Mouse (Mus musculus): ENCODE results near the gene Gimap4. TPM values are rescaled to one million over a fixed set of nuclear protein-coding genes. Genes with fewer than 3 reads are reported as not detected.

Gimap4 gene
- 1.9 and 2.2 TPM in 2 replicates for polyA plus RNA-seq (2015; fragmentation: Nextera tagmentation; extraction: Ambion mirVana)

DNA sequence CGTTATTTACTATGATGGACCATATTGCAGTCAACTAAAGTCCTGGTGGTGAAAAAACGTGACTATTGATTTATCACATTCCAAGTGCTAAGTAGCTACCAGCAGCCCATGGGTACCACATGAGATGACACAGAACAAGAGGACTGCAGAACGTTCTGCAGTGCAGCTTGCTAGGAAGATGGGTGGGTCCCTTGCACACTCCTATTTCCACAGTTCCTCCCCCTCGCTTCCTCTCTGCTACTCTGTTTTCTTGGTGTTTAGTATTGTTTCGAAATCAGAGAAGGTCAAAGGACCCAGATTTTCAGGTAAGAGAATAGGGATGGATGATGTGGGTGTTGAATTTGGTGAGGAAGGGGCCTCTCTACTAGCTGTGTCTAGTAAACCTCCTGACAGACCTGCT is at the start of gene Gimap4:
TSS of gene Gimap4 (plus strand) at position 231 of the 400 bp plus-strand sequence.
- Histone ChIP-seq H3K27ac (no peak within 1 kb of the TSS), H3K9ac (no peak within 1 kb of the TSS), H3K36me3 (ENCODE audit: poor library complexity, severe bottlenecking) (no peaks in the 10 kb centered on the region), H3K27me3 (no peaks in the 10 kb centered on the region), H3K9me3 (replicated peaks) (no peaks in the 10 kb centered on the region), H3K4me2 (no peak within 1 kb of the TSS), H3K4me1 (no peaks in the 10 kb centered on the region), H3K4me3 (no peak within 1 kb of the TSS)
- ATAC-seq: no peak
- WGBS: 83% methylated on average over 5 of the region's 5 CpGs

DNA sequence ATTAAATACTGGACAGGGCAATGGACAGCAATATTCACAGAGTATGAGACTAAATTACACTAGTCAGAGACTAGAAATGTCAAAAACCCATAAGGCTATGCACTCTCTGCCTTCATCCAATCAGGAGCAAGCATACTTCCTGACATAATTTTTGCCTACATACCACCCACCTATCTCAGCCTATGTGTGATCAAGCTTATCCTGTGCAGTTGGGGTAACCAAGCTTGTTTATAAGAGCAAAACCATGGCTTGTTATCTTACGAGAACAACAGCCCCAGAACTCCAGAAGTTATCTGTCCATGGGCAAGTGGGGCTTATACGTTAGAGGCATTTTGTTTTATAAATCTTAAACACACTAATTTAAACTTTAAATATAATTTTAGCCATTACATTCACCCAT is 49.2 kb upstream of the Gimap4 start:
- ATAC-seq: no peak
- H3K9ac ChIP-seq: no peak overlapping the region
- H3K27me3 ChIP-seq: peaks cover 4% of the 10 kb centered on the region
- H3K4me1 ChIP-seq: no peaks in the 10 kb centered on the region
- no peak overlapping the region for H3K27ac ChIP-seq
- H3K4me3 ChIP-seq: no peak overlapping the region
- H3K9me3 ChIP-seq (replicated peaks): no peaks in the 10 kb centered on the region
- no peak overlapping the region for H3K4me2 ChIP-seq
- 81% methylated on average over 2 of the region's 2 CpGs for WGBS
- no peaks in the 10 kb centered on the region for H3K36me3 ChIP-seq (ENCODE audit: poor library complexity, severe bottlenecking)

DNA sequence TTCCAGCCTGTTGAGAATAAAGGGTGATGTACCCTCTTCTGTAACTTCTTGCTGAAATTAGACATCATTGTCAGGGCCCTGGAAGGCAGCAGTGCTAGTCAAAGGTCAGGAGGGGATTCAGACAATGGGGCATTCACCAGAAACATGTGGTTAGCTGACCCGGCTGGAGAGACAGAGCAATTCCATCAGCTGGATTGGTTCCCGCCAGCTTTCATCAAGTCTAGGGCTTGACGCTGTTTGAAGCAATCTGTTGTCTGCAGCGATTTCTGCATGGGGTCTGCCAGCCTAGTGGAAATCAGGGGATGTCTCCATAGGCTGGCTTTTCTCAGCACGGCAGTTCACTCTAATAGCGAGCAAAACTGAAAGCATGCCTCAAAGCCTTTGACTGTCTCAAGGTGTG is 47.8 kb upstream of the Gimap4 start:
- Histone ChIP-seq H3K9me3 (replicated peaks) (no peaks in the 10 kb centered on the region), H3K9ac (no peak overlapping the region), H3K27me3 (no peaks in the 10 kb centered on the region), H3K4me2 (no peak overlapping the region), H3K4me3 (no peak overlapping the region), H3K36me3 (ENCODE audit: poor library complexity, severe bottlenecking) (no peaks in the 10 kb centered on the region), H3K27ac (no peak overlapping the region), H3K4me1 (no peaks in the 10 kb centered on the region)
- 46% methylated on average over 6 of the region's 6 CpGs for WGBS
- no peak for ATAC-seq

DNA sequence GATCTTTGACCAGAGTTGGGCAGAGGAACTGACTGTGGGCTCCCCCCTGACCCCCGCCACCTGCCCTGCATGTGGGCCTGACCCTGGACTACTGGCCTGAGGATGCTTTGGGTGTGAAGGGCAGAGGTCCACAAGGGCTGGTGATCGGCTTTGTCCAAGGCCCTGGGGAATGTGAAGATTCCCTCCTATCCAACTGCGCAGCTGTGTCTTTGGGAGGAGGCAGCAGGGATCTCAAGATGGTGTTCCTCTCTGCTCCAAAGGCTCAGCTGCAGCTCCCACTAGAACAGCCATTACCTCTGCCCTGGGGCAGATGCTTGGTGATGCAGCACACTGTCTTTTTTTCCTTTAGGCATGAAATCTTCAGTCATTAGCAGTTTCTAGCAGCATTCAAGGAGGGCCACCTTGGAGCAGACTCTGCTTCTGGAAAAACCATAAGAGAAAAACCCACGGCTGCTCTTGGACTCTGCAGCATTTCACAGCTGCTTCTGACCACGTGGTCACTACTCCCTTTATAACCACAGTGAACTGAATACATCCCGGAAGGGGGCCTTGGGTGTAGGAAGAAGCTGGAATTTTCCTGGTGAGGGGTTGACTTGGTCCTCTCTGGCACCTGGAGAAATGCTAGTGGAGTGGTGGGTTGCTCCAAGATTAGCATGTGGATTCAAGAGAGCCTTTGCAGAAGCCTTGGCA is 46.4 kb upstream of the Gimap4 start:
- no peaks in the 10 kb centered on the region for H3K9me3 ChIP-seq (replicated peaks)
- no peak for ATAC-seq
- H3K4me2 ChIP-seq: no peak overlapping the region
- no peak overlapping the region for H3K9ac ChIP-seq
- H3K27me3 ChIP-seq: no peaks in the 10 kb centered on the region
- H3K36me3 ChIP-seq (ENCODE audit: poor library complexity, severe bottlenecking): no peaks in the 10 kb centered on the region
- no peak overlapping the region for H3K4me3 ChIP-seq
- no peak overlapping the region for H3K27ac ChIP-seq
- H3K4me1 ChIP-seq: no peaks in the 10 kb centered on the region
- WGBS: 71% methylated on average over 6 of the region's 6 CpGs

DNA sequence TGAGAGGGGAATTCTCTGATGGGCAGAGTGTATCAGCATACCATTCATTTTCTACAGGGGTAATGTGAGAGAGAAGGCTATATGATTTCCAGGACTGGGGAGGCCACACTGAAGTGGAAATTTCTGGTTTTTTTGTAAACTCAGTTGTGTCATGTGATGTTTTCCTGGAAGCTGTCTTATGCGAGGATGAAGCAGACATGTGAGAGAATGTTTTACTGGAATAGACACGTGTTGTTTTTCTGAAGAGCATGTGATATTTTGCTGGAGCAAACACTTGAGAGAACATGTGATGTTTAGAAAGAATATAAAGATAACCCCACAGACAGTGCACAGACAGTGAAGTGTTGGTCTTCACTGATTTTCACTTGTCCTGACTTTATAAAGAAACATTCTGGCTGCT is 45.8 kb upstream of the Gimap4 start:
- no peak overlapping the region for H3K9ac ChIP-seq
- H3K27me3 ChIP-seq: no peaks in the 10 kb centered on the region
- 82% methylated on average over 2 of the region's 2 CpGs for WGBS
- H3K4me2 ChIP-seq: no peak overlapping the region
- H3K4me3 ChIP-seq: no peak overlapping the region
- H3K36me3 ChIP-seq (ENCODE audit: poor library complexity, severe bottlenecking): no peaks in the 10 kb centered on the region
- no peak overlapping the region for H3K27ac ChIP-seq
- no peaks in the 10 kb centered on the region for H3K4me1 ChIP-seq
- H3K9me3 ChIP-seq (replicated peaks): no peaks in the 10 kb centered on the region
- ATAC-seq: no peak

DNA sequence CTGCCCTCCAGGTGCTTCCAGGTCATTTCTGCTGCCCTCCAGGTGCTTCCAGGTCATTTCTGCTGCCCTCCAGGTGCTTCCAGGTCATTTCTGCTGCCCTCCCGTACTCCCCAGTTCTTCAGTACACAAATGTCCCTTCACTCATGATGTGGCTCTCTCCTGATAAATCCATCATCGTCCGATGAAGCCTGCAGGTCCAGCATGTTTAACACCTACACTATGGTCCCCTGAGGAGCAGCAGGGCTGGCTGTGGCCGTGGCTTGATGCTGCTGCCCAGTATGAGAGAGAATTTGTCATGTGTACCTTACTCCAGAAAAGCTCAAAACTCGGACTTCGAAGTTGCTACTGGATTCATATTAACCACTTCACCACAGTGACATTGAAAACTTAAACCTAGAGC is 43.0 kb upstream of the Gimap4 start:
- H3K4me2 ChIP-seq: no peak overlapping the region
- H3K9ac ChIP-seq: no peak overlapping the region
- no peak overlapping the region for H3K27ac ChIP-seq
- no peaks in the 10 kb centered on the region for H3K36me3 ChIP-seq (ENCODE audit: poor library complexity, severe bottlenecking)
- no peaks in the 10 kb centered on the region for H3K9me3 ChIP-seq (replicated peaks)
- no peaks in the 10 kb centered on the region for H3K4me1 ChIP-seq
- 73% methylated on average over 6 of the region's 6 CpGs for WGBS
- no peaks in the 10 kb centered on the region for H3K27me3 ChIP-seq
- ATAC-seq: no peak
- H3K4me3 ChIP-seq: no peak overlapping the region

DNA sequence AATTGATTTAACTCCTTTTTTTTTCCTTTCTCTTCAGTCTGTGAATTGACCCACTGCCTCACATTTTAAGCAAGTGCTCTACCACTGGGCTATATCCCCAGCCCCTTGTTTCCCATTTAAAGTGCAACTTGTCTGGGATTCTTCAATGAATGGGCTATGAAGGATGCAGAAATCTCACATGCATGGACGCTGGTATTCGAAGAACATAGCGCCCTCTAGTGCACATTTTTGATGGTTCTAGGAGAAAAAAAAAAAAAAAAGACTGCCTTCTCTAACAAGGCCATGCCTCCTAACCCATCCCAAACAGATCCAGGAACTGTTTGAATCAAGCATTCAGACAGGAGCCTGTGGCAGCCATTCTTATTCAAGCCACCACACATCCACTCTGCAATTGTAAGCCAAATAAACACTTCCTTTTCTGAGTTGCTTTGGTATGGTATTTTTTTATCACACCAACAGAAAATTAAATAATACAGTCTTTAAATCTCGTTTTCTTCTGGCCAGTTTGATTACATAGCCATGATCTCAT is 41.5 kb upstream of the Gimap4 start:
- Histone ChIP-seq H3K27me3 (no peaks in the 10 kb centered on the region), H3K9me3 (replicated peaks) (no peaks in the 10 kb centered on the region), H3K9ac (no peak overlapping the region), H3K36me3 (ENCODE audit: poor library complexity, severe bottlenecking) (no peaks in the 10 kb centered on the region), H3K4me2 (no peak overlapping the region), H3K4me3 (no peak overlapping the region), H3K27ac (no peak overlapping the region), H3K4me1 (no peaks in the 10 kb centered on the region)
- peak; percentile 63; the same call in 1 of the 2 replicates for ATAC-seq
- 17% methylated on average over 4 of the region's 4 CpGs for WGBS

DNA sequence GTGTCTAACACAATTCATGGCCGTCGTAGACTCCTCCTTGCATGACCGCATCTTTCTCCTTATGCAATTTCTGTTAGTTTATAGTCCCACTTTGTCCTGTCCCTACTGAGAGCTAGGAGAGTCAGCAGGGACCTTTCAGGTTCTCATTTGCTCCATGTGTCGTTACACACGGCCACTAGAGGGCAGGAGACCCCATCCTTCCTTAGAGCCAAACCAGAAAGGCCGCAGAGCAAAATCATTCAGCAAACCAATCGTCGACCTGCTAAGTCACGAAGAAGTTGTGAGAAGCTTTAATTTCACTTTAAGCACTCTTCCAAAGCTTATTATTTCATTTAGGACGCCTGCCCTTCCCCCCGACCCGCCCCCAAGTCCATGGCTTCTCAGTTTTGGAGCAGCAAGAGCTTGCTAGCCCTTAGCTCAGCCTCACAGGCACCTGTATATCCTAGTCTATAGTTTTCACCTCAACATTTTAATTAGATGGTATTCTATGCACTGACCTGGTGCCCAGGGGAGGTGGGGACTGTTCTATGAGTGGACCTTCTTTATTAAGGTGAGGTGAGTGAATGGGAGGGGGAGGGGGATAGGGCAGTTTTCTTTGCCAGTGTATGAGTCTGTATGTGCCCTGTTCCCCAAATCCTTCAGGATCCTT is 38.6 kb upstream of the Gimap4 start:
- Histone ChIP-seq H3K27ac (no peak overlapping the region), H3K4me1 (no peaks in the 10 kb centered on the region)
- ATAC-seq: no peak

DNA sequence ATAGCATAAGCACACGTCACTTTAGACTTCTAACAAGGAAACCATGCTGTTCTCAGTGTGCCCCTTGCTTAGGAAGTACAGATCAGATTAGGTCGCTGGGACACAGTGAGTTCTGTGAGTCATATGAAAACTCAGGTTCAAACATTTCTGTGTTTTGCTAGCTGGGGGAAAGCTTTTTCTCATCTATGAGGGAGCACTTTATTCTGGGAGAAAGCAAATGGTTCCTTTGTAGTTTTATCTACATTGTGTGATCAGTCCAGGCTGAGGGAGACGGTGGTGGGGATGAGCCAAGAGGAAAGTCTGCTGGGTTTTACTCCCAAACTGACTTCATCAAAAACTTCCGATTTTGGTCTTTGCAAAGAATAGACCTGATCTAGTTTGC is 38.0 kb upstream of the Gimap4 start:
- no peak for ATAC-seq
- H3K4me3 ChIP-seq: no peak overlapping the region
- H3K9me3 ChIP-seq (replicated peaks): no peaks in the 10 kb centered on the region
- H3K9ac ChIP-seq: no peak overlapping the region
- no peaks in the 10 kb centered on the region for H3K27me3 ChIP-seq
- no peak overlapping the region for H3K4me2 ChIP-seq
- H3K4me1 ChIP-seq: no peaks in the 10 kb centered on the region
- H3K27ac ChIP-seq: no peak overlapping the region
- H3K36me3 ChIP-seq (ENCODE audit: poor library complexity, severe bottlenecking): no peaks in the 10 kb centered on the region
- 82% methylated on average over 4 of the region's 4 CpGs for WGBS

More for the DNA sequence above, 38.6 kb upstream of the Gimap4 start:
- 12% methylated on average over 12 of the region's 12 CpGs for WGBS
- Histone ChIP-seq H3K27me3 (no peaks in the 10 kb centered on the region), H3K9ac (no peak overlapping the region), H3K4me2 (no peak overlapping the region), H3K4me3 (no peak overlapping the region), H3K36me3 (ENCODE audit: poor library complexity, severe bottlenecking) (no peaks in the 10 kb centered on the region), H3K9me3 (replicated peaks) (no peaks in the 10 kb centered on the region)

DNA sequence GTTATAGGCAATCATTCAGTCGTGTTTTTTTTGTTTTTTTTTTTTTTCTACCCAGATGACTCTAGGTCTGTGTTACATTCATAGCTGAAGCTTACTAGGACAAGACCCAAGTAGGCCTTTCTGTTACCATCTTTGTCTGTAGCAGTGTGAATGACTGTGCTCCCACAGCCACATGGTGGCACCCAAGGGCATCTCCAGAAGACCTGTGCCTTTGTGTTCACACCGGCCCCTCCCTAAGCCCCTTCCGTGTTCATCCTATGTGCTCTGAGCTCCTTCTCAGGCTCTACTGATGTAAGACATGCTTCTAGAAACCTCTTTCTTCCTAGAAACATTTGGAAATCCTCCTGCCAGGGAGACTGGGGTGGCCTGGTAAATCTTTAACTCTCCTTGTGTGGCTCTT is 37.4 kb upstream of the Gimap4 start, which contains the start of gene Gimap8:
TSS of gene Gimap8 (plus strand) at position 240 of the 400 bp plus-strand sequence.
- Histone ChIP-seq H3K4me2 (no peak within 1 kb of the TSS), H3K9me3 (replicated peaks) (no peaks in the 10 kb centered on the region)
- 57% methylated on average over 3 of the region's 3 CpGs for WGBS

DNA sequence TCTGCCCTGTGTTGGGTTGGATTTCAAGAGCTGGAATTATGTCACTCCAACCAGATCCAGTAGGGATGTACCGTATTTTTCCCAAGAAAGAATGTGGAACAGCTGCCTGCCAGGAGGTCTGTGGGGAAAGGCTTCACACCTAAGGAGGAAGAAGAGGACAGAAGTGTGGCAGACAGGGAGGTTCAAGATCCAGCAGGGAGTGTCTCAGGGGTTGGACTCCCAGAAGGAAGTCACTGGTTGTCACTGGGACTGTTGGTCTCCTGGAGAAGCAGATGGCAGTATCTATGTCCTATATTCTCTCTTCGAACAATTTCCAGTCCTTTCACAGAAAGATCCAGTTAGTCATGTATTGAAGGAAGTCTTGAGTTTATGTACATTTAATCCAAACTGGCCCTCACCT is 36.7 kb upstream of the Gimap4 start:
- H3K27me3 ChIP-seq: no peaks in the 10 kb centered on the region
- WGBS: 95% methylated on average over 2 of the region's 2 CpGs
- H3K36me3 ChIP-seq (ENCODE audit: poor library complexity, severe bottlenecking): no peaks in the 10 kb centered on the region
- no peak overlapping the region for H3K4me2 ChIP-seq
- H3K9ac ChIP-seq: no peak overlapping the region
- no peaks in the 10 kb centered on the region for H3K9me3 ChIP-seq (replicated peaks)
- no peak overlapping the region for H3K27ac ChIP-seq
- H3K4me1 ChIP-seq: no peaks in the 10 kb centered on the region
- H3K4me3 ChIP-seq: no peak overlapping the region
- ATAC-seq: no peak

More for the DNA sequence above, 37.4 kb upstream of the Gimap4 start, which contains the start of gene Gimap8:
- Histone ChIP-seq H3K9ac (no peak within 1 kb of the TSS), H3K27me3 (no peaks in the 10 kb centered on the region), H3K4me1 (no peaks in the 10 kb centered on the region), H3K36me3 (ENCODE audit: poor library complexity, severe bottlenecking) (no peaks in the 10 kb centered on the region), H3K4me3 (no peak within 1 kb of the TSS), H3K27ac (no peak within 1 kb of the TSS)
- no peak for ATAC-seq

DNA sequence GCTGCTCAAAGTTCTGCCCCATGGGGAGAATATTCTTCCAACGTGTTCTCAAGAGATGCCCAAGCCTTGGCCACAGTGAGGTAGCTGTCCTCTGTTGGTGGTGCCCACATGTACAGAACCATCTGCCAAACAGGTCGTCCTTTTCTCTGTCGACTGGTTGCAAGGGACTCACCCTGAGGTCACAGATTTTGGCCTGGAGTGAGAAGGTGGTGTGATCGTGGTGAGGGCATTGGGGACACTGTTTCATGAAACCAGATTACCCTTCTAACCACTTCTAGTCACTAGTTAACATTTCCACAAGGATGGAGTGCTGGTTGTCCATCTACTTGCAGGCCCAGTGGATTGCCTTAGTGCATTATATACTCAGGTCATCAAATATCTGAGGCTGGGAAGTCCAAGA is 35.6 kb upstream of the Gimap4 start:
- H3K36me3 ChIP-seq (ENCODE audit: poor library complexity, severe bottlenecking): no peaks in the 10 kb centered on the region
- 81% methylated on average over 4 of the region's 4 CpGs for WGBS
- no peaks in the 10 kb centered on the region for H3K9me3 ChIP-seq (replicated peaks)
- H3K9ac ChIP-seq: no peak overlapping the region
- no peak overlapping the region for H3K4me3 ChIP-seq
- no peaks in the 10 kb centered on the region for H3K4me1 ChIP-seq
- no peak overlapping the region for H3K4me2 ChIP-seq
- no peaks in the 10 kb centered on the region for H3K27me3 ChIP-seq
- no peak overlapping the region for H3K27ac ChIP-seq
- ATAC-seq: no peak
